Mouse (Mus musculus): ENCODE measurements around the gene Ccpg1. TPM values are rescaled to one million over a fixed set of nuclear protein-coding genes. Genes with fewer than 3 reads are reported as not detected.

Ccpg1 gene
- polyA plus RNA-seq (2014; fragmentation: Illumina TruSeq; extraction: RNeasy Lipid Tissue Mini Kit (QIAGEN cat#74804); ENCODE audit: low read depth, low replicate concordance), result 313 TPM

DNA sequence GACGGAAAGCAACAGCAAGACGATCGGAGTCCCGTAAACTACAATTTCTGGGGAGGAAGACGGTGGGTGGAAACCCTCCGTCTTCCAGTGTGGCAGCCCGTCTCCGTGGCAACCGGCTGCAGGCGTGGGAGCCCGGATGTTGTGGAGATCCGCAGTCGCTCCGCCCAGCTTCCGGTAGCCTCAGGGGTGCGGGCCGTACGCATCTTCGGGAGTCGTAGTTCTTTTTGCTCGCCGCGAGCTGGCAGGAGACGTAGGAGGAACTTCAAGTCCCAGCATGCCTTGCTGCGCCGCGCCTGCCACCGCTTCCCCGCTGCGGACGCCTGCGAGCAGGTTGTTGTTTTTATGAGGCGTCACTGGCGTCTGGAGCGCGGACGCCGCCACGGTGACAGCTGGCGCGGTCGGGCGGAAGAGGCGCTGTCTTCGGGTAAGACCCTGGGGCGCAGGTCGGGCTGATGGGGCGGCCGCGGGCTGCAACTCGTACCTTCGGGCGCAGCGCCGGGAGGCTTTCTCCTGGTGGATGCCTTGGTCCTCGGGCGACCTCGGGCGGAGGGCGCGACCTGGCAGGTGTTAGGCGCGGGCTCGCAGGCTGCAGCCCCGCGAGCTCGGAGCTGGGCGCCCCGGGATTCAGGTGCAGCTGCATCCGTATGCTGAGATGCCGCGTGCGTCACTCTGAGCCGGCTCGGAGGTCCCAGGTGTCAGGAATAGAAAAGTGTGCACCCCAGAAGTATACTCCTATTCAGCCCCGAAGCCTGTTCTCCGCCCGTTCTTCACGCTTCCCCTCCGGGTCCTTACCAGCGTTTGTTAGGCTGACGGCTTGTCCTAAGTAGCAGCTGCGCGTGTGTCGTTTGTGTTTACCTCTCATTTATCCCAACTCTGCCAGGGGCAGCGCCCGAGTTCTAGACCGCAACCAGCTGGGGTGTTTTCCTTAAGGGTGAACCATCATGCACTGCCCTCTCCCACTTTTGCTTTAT lies at the start of gene Ccpg1, which contains the start of gene Ccpg1os:
TSS of gene Ccpg1 (plus strand) at position 180 of the 971 bp plus-strand sequence.
TSS of gene Ccpg1os (minus strand) at position 133 of the 971 bp plus-strand sequence.

DNA sequence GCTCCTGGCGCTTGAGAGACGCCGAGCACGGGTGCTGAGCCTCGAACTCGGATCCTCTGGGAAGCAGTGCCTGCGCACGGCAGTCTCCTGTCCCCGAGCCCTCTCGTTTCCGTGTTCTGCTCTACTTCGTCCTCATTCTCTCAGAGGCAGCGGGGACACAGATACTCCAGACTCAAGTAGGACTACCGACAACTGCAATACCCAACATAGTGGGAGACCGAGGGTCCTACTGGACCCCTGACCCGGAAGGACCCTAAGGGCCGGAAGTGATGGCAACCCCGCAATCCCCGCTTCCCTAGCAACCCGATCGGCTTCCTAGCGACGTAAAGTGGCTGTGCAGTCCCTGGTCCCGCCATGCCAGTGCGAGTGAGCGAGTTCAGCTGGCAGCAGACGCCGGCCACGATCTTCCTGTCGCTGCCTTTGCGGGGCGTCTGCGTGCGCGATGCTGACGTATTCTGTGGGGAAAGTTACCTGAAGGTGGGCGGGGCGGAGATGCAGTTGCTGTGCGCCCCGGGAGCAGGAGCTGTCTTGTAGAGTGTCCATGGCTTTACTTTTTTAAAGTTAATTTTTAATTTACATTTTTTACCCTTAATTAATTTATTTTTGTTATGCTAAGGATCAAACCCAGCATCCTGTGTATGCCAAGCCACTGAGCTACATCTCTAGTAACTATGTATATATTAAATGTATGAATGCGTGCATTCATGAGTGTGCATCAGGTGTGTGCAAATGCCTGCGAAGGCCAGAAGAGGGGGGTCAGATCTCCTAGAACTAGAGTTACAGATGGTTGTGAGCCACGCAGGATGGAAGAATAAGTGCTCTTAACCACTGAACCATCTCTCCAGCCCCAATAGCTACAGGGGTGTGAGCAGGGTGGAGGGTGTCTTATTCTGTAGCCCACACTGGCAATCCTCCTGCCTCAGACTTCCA lies 26.4 kb upstream of the Ccpg1 start, which contains the start of the genes Dyx1c1 and Gm44503:
TSS of gene Dyx1c1 (plus strand) at position 265 of the 930 bp plus-strand sequence.
TSS of gene Gm44503 (plus strand) at position 332 of the 930 bp plus-strand sequence.

DNA sequence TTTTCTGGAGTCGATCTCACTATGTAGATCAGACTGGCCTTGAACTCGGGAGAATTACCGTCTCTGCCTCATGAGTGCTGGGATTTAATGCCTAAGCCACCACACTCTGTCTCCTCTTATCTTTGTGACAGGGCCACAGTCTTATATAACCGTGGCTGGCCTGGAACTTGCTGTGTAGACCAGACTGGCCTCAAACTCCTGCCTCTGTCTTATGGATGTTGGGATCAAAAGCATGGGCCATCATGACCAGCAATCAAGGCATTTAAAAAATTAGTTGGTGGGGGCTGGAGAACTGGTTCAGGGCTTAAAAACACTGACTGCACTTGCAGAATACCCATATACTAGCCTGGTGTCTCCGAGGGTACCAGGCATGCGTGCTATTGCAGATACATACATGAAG lies 54.9 kb downstream of the Ccpg1 start, which contains the start of gene Pigb:
TSS of gene Pigb (minus strand) at position 299 of the 400 bp plus-strand sequence.

DNA sequence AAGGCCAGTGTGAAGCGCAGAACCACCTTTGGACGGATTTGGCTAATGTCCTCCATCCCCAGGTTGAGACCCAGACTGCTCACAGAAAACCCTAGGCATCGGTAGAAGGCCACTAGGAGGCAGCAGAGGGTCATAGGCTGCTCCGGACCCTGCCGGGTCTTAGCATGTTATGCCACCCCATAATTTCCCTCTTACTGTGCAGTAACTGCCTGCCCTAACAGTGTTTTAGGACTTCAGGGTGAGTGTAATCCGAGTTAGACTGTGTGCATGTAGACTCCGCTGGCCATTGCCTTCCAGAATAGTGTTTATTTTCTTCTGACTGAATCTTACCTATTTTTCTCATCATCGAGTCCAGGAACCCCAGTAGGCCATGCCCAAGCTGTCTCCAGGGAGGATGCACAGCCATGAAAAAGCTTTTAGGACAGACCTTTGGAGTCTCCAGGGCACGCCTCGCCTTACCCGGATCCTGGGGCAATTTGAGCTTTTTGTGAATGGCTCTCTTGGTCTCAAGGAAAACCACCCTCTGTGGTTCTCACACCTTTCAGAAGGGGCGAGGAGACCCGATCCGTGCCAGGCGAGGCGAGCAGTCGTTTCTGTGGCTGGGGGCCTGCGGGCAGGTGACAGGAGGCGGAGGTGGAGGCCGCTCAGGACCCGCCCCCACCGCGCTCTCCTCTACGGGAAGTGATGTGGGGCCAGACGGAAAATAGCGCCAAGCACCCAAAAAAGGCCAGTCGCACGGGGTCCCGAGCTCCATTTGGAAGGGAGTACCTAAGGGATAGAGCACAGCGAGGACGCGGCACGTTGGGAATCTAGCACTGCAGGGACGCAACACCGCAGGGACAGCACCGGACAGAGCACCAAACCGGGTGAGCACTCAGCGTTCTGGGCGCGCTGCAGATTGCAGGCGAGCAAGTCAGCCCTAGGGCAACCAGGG lies 59.2 kb downstream of the Ccpg1 start, which contains the start of gene Rab27a:
TSS of gene Rab27a (plus strand) at position 709 of the 934 bp plus-strand sequence.

Other genes starting within 250 kb of the Ccpg1 start
- 0.17 TPM for gene Prtg, start 178.6 kb upstream of the Ccpg1 start, polyA plus RNA-seq (2014; fragmentation: Illumina TruSeq; extraction: RNeasy Lipid Tissue Mini Kit (QIAGEN cat#74804); ENCODE audit: low read depth, low replicate concordance)
- gene Pygo1, start 59.8 kb upstream of the Ccpg1 start, polyA plus RNA-seq (2014; fragmentation: Illumina TruSeq; extraction: RNeasy Lipid Tissue Mini Kit (QIAGEN cat#74804); ENCODE audit: low read depth, low replicate concordance), result 11.5 TPM
- 4.0 TPM for gene Dyx1c1, start 26.6 kb upstream of the Ccpg1 start, polyA plus RNA-seq (2014; fragmentation: Illumina TruSeq; extraction: RNeasy Lipid Tissue Mini Kit (QIAGEN cat#74804); ENCODE audit: low read depth, low replicate concordance)
- 1.0 TPM for gene Gm44503, start 26.6 kb upstream of the Ccpg1 start, polyA plus RNA-seq (2014; fragmentation: Illumina TruSeq; extraction: RNeasy Lipid Tissue Mini Kit (QIAGEN cat#74804); ENCODE audit: low read depth, low replicate concordance)
- 20.4 TPM for gene Ccpg1os, start within 50 bp of the Ccpg1 start, polyA plus RNA-seq (2014; fragmentation: Illumina TruSeq; extraction: RNeasy Lipid Tissue Mini Kit (QIAGEN cat#74804); ENCODE audit: low read depth, low replicate concordance)
- gene Pigb, start 54.9 kb downstream of the Ccpg1 start, polyA plus RNA-seq (2014; fragmentation: Illumina TruSeq; extraction: RNeasy Lipid Tissue Mini Kit (QIAGEN cat#74804); ENCODE audit: low read depth, low replicate concordance), result 14.2 TPM
- gene Rab27a, start 59.4 kb downstream of the Ccpg1 start, polyA plus RNA-seq (2014; fragmentation: Illumina TruSeq; extraction: RNeasy Lipid Tissue Mini Kit (QIAGEN cat#74804); ENCODE audit: low read depth, low replicate concordance), result 39.6 TPM
- gene Khdc3, start 116.4 kb downstream of the Ccpg1 start, polyA plus RNA-seq (2014; fragmentation: Illumina TruSeq; extraction: RNeasy Lipid Tissue Mini Kit (QIAGEN cat#74804); ENCODE audit: low read depth, low replicate concordance), result not detected
- not detected for gene Gm20509, start 117.0 kb downstream of the Ccpg1 start, polyA plus RNA-seq (2014; fragmentation: Illumina TruSeq; extraction: RNeasy Lipid Tissue Mini Kit (QIAGEN cat#74804); ENCODE audit: low read depth, low replicate concordance)
- gene Rsl24d1, start 128.0 kb downstream of the Ccpg1 start, polyA plus RNA-seq (2014; fragmentation: Illumina TruSeq; extraction: RNeasy Lipid Tissue Mini Kit (QIAGEN cat#74804); ENCODE audit: low read depth, low replicate concordance), result 82.2 TPM

All from adrenal gland, adult 10 weeks (tissue).